Mouse (Mus musculus) myocyte (in vitro differentiated cells): ENCODE data around the gene Il12rb2. TPM values are rescaled to one million over a fixed set of nuclear protein-coding genes. Genes with fewer than 3 reads are reported as not detected.
A peak's percentile ranks its signal among the peaks of the same experiment; 100 is the strongest.

Source experiments
- H3K27me3 ChIP-seq: one replicate; pipeline ENCODE4 v1.6.1; 2011; ENCODE audit not compliant: control insufficient read depth, insufficient read depth, insufficient read length
- H3K36me3 ChIP-seq: one replicate; pipeline ENCODE4 v1.6.1; 2011; ENCODE audit not compliant: control insufficient read depth, insufficient read depth
- H3K4me2 ChIP-seq: one replicate; pipeline ENCODE4 v1.6.1; 2011; ENCODE audit warnings: low read depth, control low read depth
- H3K4me3 ChIP-seq: one replicate; pipeline ENCODE4 v1.5.1; 2011; ENCODE audit warnings: mild to moderate bottlenecking, control low read depth, moderate library complexity
- H3K79me2 ChIP-seq: one replicate; pipeline ENCODE4 v1.6.1; 2011; ENCODE audit not compliant: control insufficient read depth, insufficient read depth
- H3ac ChIP-seq: one replicate; pipeline ENCODE4 v1.6.1; 2011; ENCODE audit not compliant: control insufficient read depth, insufficient read length
- CEBPB ChIP-seq: IDR thresholded peaks from 2 replicates; pipeline ENCODE4 v1.6.1; 2011; ENCODE audit warnings: mild to moderate bottlenecking, moderate library complexity; ENCODE audit not compliant: poor library complexity, insufficient read depth, severe bottlenecking
- E2F4 ChIP-seq: IDR thresholded peaks from one replicate; pipeline ENCODE4 v1.6.1; 2011; ENCODE audit warnings: mild to moderate bottlenecking, control low read depth, moderate library complexity; ENCODE audit not compliant: insufficient read depth
- MAX ChIP-seq: IDR thresholded peaks from one replicate; pipeline ENCODE4 v1.6.1; 2011; ENCODE audit warnings: low read depth, mild to moderate bottlenecking, control low read depth
- MYOD1 ChIP-seq, 3 experiments: IDR thresholded peaks; one replicate each; pipeline ENCODE4 v1.6.1; 2011; ENCODE audit warnings: control low read depth in 2 of 3, low read depth in 2 of 3, mild to moderate bottlenecking in 2 of 3, moderate library complexity in 1 of 3; ENCODE audit not compliant: insufficient read length in 2 of 3, control insufficient read depth in 1 of 3
- MYOG ChIP-seq, 3 experiments: IDR thresholded peaks; one replicate each; pipeline ENCODE4 v1.6.1; 2011; ENCODE audit warnings: control low read depth in 2 of 3, low read depth in 2 of 3, mild to moderate bottlenecking in 2 of 3; ENCODE audit not compliant: insufficient read length in 2 of 3, control insufficient read depth in 1 of 3, insufficient read depth in 1 of 3
- POLR2A ChIP-seq: IDR thresholded peaks from one replicate; pipeline ENCODE4 v1.6.1; 2011; ENCODE audit warnings: low read depth, mild to moderate bottlenecking, control low read depth, moderate library complexity; ENCODE audit not compliant: insufficient read length
- POLR2AphosphoS2 ChIP-seq: IDR thresholded peaks from one replicate; pipeline ENCODE4 v1.6.1; 2011; ENCODE audit warnings: low read depth, control low read depth; ENCODE audit not compliant: insufficient read length
- REST ChIP-seq: IDR thresholded peaks from one replicate; pipeline ENCODE4 v1.6.1; 2011; ENCODE audit warnings: mild to moderate bottlenecking, control low read depth, moderate library complexity; ENCODE audit not compliant: insufficient read depth, insufficient read length
- SRF ChIP-seq: IDR thresholded peaks from one replicate; pipeline ENCODE4 v1.6.1; 2011; ENCODE audit warnings: low read depth; ENCODE audit not compliant: control insufficient read depth, insufficient read length
- TCF12 ChIP-seq: IDR thresholded peaks from one replicate; pipeline ENCODE4 v1.6.1; 2011; ENCODE audit warnings: mild to moderate bottlenecking, control low read depth; ENCODE audit not compliant: poor library complexity, insufficient read depth, severe bottlenecking
- TCF3 ChIP-seq: IDR thresholded peaks from one replicate; pipeline ENCODE4 v1.6.1; 2011; ENCODE audit warnings: low read depth, control low read depth; ENCODE audit not compliant: insufficient read length
- USF1 ChIP-seq: IDR thresholded peaks from one replicate; pipeline ENCODE4 v1.6.1; 2011; ENCODE audit warnings: low read depth, mild to moderate bottlenecking, control low read depth, moderate library complexity
- polyA plus RNA-seq: library from polyadenylated mRNA; unstranded; fragments of >200 nt; fragmentation: generic; extraction: Trizol; gene quantifications from one replicate; pipeline ENCODE4 v1.2.1, GENCODE M21; 2012; ENCODE audit warnings: missing spikeins

Gene Il12rb2
- not detected for polyA plus RNA-seq

DNA sequence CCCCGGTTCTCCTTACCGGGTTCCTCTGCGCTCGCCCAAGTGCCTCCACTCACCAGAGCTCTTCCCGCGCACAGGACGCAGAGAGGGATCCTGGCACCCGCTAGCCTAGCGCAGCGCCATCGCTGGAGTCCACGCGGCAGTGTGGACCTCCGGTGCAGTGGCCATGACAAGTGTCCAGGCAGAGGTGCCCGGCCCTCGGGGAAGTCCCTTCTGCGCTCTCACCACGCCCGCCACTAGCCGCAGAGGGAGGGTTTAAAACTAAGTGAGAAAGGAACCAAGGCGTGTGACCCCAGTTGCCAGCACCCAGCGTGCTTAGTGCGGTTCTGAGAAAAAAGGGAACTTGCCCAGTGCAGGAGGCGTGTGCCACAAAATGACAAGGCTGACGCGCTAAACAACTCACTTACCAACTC is at the start of gene Il12rb2:
TSS of gene Il12rb2 (minus strand) at position 207 of the 410 bp plus-strand sequence.
- Histone ChIP-seq H3K36me3 (no peaks in the 10 kb centered on the region), H3ac (no peak within 1 kb of the TSS), H3K27me3 (peaks cover 10% of the 10 kb centered on the region), H3K4me3 (no peak within 1 kb of the TSS), H3K79me2 (no peaks in the 10 kb centered on the region), H3K4me2 (peak within 1 kb of the TSS; percentile 18)
- TF ChIP-seq E2F4, result no peak
- TF ChIP-seq TCF3, result no peak
- no peak for TF ChIP-seq TCF12
- TF ChIP-seq MYOG (IDR thresholded peaks at IDR 0.05; ENCODE audit: control insufficient read depth in 1 of 3, insufficient read depth in 1 of 3, insufficient read length in 2 of 3, low read depth in 2 of 3), result no peak
- TF ChIP-seq MYOD1 (IDR thresholded peaks at IDR 0.05; ENCODE audit: control insufficient read depth in 1 of 3, insufficient read length in 2 of 3, low read depth in 2 of 3), result no peak
- TF ChIP-seq MAX, result no peak
- TF ChIP-seq POLR2A, result no peak
- no peak for TF ChIP-seq SRF
- TF ChIP-seq CEBPB, result no peak
- TF ChIP-seq USF1, result no peak

DNA sequence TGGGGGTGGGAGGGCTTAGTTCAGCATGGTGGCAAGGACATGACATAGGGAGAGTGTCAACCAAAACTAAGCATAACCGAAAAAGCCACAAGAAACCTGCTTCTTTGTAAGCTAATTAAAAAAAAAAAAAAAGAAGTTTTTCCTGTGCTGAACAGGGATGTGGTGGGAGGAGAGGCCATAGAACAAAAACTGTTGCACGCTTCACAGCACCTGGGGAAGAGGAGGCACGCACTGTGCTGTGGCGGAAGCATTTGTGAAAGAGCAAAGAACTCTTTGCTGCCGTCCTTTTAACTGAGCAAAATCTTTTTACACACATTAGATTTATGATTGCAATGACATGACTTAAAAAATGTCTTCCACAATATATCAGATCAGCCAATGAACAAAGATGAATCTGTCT is 45.8 kb upstream of the Il12rb2 start:
- TF ChIP-seq TCF3, result no peak
- no peak for TF ChIP-seq MYOD1 (IDR thresholded peaks at IDR 0.05; ENCODE audit: control insufficient read depth in 1 of 3, insufficient read length in 2 of 3, low read depth in 2 of 3)
- no peak for TF ChIP-seq CEBPB
- no peak for TF ChIP-seq POLR2A
- no peak for TF ChIP-seq MYOG (IDR thresholded peaks at IDR 0.05; ENCODE audit: control insufficient read depth in 1 of 3, insufficient read depth in 1 of 3, insufficient read length in 2 of 3, low read depth in 2 of 3)
- TF ChIP-seq USF1, result no peak
- no peak for TF ChIP-seq SRF
- no peak for TF ChIP-seq TCF12
- no peak for TF ChIP-seq POLR2AphosphoS2
- TF ChIP-seq REST, result no peak
- Histone ChIP-seq H3K36me3 (no peaks in the 10 kb centered on the region), H3K79me2 (no peaks in the 10 kb centered on the region), H3ac (no peak overlapping the region), H3K4me2 (no peak overlapping the region), H3K4me3 (no peak overlapping the region), H3K27me3 (no peaks in the 10 kb centered on the region)

- TF ChIP-seq E2F4 (no peak), REST (no peak), MYOG (IDR thresholded peaks at IDR 0.05; ENCODE audit: control insufficient read depth in 1 of 3, insufficient read depth in 1 of 3, insufficient read length in 2 of 3, low read depth in 2 of 3) (no peak), MAX (no peak), MYOD1 (IDR thresholded peaks at IDR 0.05; ENCODE audit: control insufficient read depth in 1 of 3, insufficient read length in 2 of 3, low read depth in 2 of 3) (no peak)
- no peaks in the 10 kb centered on the region for H3K79me2 ChIP-seq
- no peaks in the 10 kb centered on the region for H3K27me3 ChIP-seq
- no peaks in the 10 kb centered on the region for H3K36me3 ChIP-seq
- H3K4me3 ChIP-seq, result no peak overlapping the region
- no peak overlapping the region for H3K4me2 ChIP-seq
- H3ac ChIP-seq, result no peak overlapping the region
Measured at GRCm38 (mm10) chr6:67416557-67416956, 40.6 kb upstream of the Il12rb2 start.

- TF ChIP-seq POLR2A (no peak), MYOG (IDR thresholded peaks at IDR 0.05; ENCODE audit: control insufficient read depth in 1 of 3, insufficient read depth in 1 of 3, insufficient read length in 2 of 3, low read depth in 2 of 3) (no peak), POLR2AphosphoS2 (no peak), TCF12 (no peak), TCF3 (no peak), SRF (no peak), USF1 (no peak), CEBPB (no peak), MAX (no peak), E2F4 (no peak), REST (no peak), MYOD1 (IDR thresholded peaks at IDR 0.05; ENCODE audit: control insufficient read depth in 1 of 3, insufficient read length in 2 of 3, low read depth in 2 of 3) (no peak)
- Histone ChIP-seq H3K4me2 (no peak overlapping the region), H3K36me3 (no peaks in the 10 kb centered on the region)
Measured at GRCm38 (mm10) chr6:67415276-67415675, 39.3 kb upstream of the Il12rb2 start.

GRCm38 (mm10) chr6:67413378-67413777 is 37.4 kb upstream of the Il12rb2 start:
- no peaks in the 10 kb centered on the region for H3K79me2 ChIP-seq
- H3ac ChIP-seq, result no peak overlapping the region
- no peak overlapping the region for H3K4me2 ChIP-seq
- no peak overlapping the region for H3K4me3 ChIP-seq
- no peak for TF ChIP-seq POLR2AphosphoS2
- no peak for TF ChIP-seq TCF3
- no peak for TF ChIP-seq REST
- TF ChIP-seq POLR2A, result no peak
- TF ChIP-seq CEBPB, result no peak
- no peak for TF ChIP-seq MAX
- no peak for TF ChIP-seq SRF
- TF ChIP-seq TCF12, result no peak
- TF ChIP-seq USF1, result no peak
- no peak for TF ChIP-seq MYOG (IDR thresholded peaks at IDR 0.05; ENCODE audit: control insufficient read depth in 1 of 3, insufficient read depth in 1 of 3, insufficient read length in 2 of 3, low read depth in 2 of 3)
- TF ChIP-seq E2F4, result no peak
- TF ChIP-seq MYOD1 (IDR thresholded peaks at IDR 0.05; ENCODE audit: control insufficient read depth in 1 of 3, insufficient read length in 2 of 3, low read depth in 2 of 3), result no peak
- no peaks in the 10 kb centered on the region for H3K27me3 ChIP-seq
- no peaks in the 10 kb centered on the region for H3K36me3 ChIP-seq

More at GRCm38 (mm10) chr6:67415276-67415675, 39.3 kb upstream of the Il12rb2 start:
- Histone ChIP-seq H3K79me2 (no peaks in the 10 kb centered on the region), H3ac (no peak overlapping the region), H3K4me3 (no peak overlapping the region), H3K27me3 (no peaks in the 10 kb centered on the region)
